Mouse (Mus musculus) adrenal gland, adult (tissue): Measurements from ENCODE around the gene Btbd35f11.
"Not testable (repeated sequence)": the region's sequence is repeated elsewhere in the genome, so short reads cannot be mapped to it uniquely, and the experiment has no call there.

Source experiments
- DNase-seq, 2 experiments: peaks; one replicate each; pipeline ENCODE4 v3.0.0; 2022 to 2023; ENCODE audit warnings: low spot score in 1 of 2; ENCODE audit not compliant: inconsistent age in 2 of 2

Btbd35f11 gene

DNA sequence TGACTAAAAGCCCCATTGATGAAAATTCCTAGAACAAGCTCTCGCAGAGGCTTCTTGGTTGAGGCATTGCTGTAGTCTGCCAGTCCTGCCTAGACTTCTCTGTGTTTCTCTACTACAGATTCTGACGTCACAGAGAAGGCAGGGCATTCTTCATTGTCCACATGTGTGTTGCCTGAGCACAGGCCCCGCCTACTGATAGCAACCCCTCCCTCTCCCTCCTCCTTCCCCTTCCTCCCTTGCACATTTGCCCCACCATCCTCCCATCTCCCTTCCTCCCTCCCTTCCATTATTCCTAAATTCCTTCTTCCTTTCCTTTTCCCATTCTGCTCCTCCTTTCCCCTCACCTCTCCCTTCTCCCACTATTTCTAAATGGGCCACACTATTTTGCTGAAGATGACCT lies at the start of gene Btbd35f11:
TSS of gene Btbd35f11 (minus strand) at position 101 of the 400 bp plus-strand sequence.
- not testable (repeated sequence) for DNase-seq

DNA sequence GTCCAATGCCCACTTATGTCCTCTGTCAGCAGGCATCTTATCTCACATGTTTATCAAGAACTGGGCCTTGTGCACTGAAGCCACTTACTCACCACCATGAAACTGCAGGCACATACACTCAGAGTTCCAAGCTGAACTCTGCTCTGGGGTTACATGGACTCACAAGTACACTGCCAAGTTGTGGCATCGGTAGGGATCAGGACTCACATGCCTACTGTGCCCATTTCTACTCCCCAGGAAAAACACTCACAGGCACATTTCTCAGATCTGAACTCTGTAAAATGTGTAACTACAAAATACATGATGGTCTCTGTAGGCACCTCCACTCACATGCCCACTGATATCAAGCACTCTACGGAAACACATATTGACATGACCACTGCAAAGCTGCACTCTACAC lies 33.5 kb downstream of the Btbd35f11 start:
- DNase-seq: peak in 1 of 2 experiments; percentile 15
